Mouse (Mus musculus) limb, embryonic 13.5 days (tissue): ENCODE results near the gene Spef2. TPM values are rescaled to one million over a fixed set of nuclear protein-coding genes. Genes with fewer than 3 reads are reported as not detected.
"Not testable (repeated sequence)": the region's sequence is repeated elsewhere in the genome, so short reads cannot be mapped to it uniquely, and the experiment has no call there.

ENCODE experiments used
- ATAC-seq: fragments of 200-750 bp; cut with Nextera tagmentation; 2 replicates; pipeline ENCODE4 v1.8.0; 2017; ENCODE audit warnings: low read depth, moderate number of reproducible peaks, moderate TSS enrichment; ENCODE audit not compliant: low FRiP score
- H3K27ac ChIP-seq: fragments of 300-500 bp; sonication (generic); 2 replicates; pipeline ENCODE4 v1.5.1; 2015; ENCODE audit warnings: inconsistent platforms, mild to moderate bottlenecking, moderate library complexity
- H3K27me3 ChIP-seq: fragments of 300-500 bp; sonication (generic); 2 replicates; pipeline ENCODE4 v1.6.1; 2015; ENCODE audit warnings: mild to moderate bottlenecking, inconsistent platforms
- H3K36me3 ChIP-seq: fragments of 300-500 bp; sonication (generic); 2 replicates; pipeline ENCODE4 v1.6.1; 2015; ENCODE audit warnings: inconsistent platforms, mild to moderate bottlenecking, moderate library complexity
- H3K4me1 ChIP-seq: fragments of 300-500 bp; sonication (generic); 2 replicates; pipeline ENCODE4 v1.6.1; 2015; ENCODE audit warnings: inconsistent platforms
- H3K4me2 ChIP-seq: fragments of 300-500 bp; sonication (generic); replicated peaks from 2 replicates; pipeline ENCODE4 v1.6.1; 2015; ENCODE audit warnings: inconsistent platforms, mild to moderate bottlenecking, moderate library complexity
- H3K4me3 ChIP-seq: fragments of 300-500 bp; sonication (generic); 2 replicates; pipeline ENCODE4 v1.5.1; 2015; ENCODE audit warnings: moderate library complexity, mild to moderate bottlenecking, inconsistent platforms
- H3K9ac ChIP-seq: fragments of 300-500 bp; sonication (generic); 2 replicates; pipeline ENCODE4 v1.6.1; 2015; ENCODE audit warnings: mild to moderate bottlenecking, inconsistent platforms
- H3K9me3 ChIP-seq: fragments of 300-500 bp; sonication (generic); 2 replicates; pipeline ENCODE4 v1.6.1; 2016; ENCODE audit warnings: inconsistent platforms
- WGBS: fragments of 180-500 bp; shearing (Covaris S2); methylation state at CpG from one replicate; pipeline ENCODE4 v1.1.7; 2015; 5-methylcytosine and 5-hydroxymethylcytosine counted together
- polyA plus RNA-seq: library from polyadenylated mRNA; unstranded; fragments of >200 nt; fragmentation: Nextera tagmentation; extraction: Ambion mirVana; gene quantifications from 2 replicates; pipeline ENCODE4 v1.2.1, GENCODE M21; 2015

The Spef2 gene
- 0.18 and 0.23 TPM in 2 replicates for polyA plus RNA-seq

DNA sequence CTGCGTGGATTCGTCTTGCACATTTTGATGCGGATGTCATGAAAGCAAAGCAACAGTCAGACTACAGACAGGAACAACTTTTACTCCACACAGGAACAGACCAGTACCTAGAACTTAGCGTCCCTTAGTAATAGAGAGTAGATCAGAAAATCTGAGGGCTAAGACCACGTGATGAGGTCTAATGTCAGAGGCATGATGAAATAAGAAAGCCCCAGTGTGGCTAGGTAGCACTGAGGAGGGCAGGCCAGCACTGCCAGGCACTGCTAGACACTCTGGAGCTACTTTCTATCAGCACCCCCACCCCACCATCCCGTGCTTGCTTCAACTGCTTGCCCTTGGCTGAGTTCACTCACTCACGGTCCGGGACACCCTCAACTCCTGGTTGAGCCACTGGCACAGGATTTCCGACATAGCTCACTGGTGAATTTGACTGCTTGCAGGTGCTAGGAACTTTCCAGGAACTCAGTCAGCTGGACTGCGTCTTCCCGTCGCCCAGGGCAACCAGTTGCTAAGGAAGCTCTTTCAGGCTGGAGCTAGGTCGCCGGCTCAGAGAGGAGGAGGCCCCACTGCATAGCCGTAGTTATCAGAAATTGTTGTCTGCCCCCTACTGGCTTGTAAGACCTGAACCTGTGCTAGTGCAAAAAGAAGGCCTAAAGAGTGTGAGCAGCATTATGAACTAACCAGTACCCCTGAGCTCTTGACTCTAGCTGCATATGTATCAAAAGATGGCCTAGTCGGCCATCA, at the start of gene Spef2:
Gene Spef2, minus strand, starts transcription at position 510 of the 744 bp plus-strand sequence.
- peak within 1 kb of the TSS; percentile 28 for H3K4me3 ChIP-seq
- 27% methylated on average over 16 of the region's 16 CpGs for WGBS
- ATAC-seq: peak; percentile 93
- no peaks in the 10 kb centered on the region for H3K36me3 ChIP-seq
- no peaks in the 10 kb centered on the region for H3K27me3 ChIP-seq
- H3K9me3 ChIP-seq: no peaks in the 10 kb centered on the region
- H3K27ac ChIP-seq: no peak within 1 kb of the TSS
- H3K4me1 ChIP-seq: peaks cover 4% of the 10 kb centered on the region; the same call in 1 of the 2 replicates
- no peak within 1 kb of the TSS for H3K9ac ChIP-seq
- H3K4me2 ChIP-seq: peak within 1 kb of the TSS; percentile 50

DNA sequence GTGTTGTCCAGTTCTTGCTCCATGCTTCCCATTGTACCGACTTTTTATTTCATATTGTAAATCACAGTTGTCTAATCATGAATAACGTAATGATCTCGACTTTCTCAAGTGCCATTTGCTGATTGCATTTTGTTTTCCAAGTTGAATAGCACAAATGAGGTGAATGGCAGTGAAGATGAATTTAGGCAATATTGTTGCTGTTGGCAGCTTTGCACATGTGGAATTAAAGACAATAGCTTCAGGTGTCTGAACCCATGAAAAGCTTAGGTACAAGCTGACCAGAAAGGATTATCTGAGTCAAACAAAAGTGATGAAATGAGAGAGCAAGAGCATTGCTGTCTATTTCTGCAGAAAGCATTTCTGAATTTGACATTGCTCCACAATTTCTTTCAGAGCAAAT, 45.5 kb upstream of the Spef2 start:
- Histone ChIP-seq H3K36me3 (no peaks in the 10 kb centered on the region), H3K4me2 (no peak overlapping the region), H3K4me1 (no peaks in the 10 kb centered on the region), H3K9me3 (no peaks in the 10 kb centered on the region), H3K27ac (no peak overlapping the region), H3K27me3 (no peaks in the 10 kb centered on the region), H3K9ac (no peak overlapping the region), H3K4me3 (no peak overlapping the region)
- ATAC-seq: no peak
- 79% methylated on average over 3 of the region's 3 CpGs for WGBS

DNA sequence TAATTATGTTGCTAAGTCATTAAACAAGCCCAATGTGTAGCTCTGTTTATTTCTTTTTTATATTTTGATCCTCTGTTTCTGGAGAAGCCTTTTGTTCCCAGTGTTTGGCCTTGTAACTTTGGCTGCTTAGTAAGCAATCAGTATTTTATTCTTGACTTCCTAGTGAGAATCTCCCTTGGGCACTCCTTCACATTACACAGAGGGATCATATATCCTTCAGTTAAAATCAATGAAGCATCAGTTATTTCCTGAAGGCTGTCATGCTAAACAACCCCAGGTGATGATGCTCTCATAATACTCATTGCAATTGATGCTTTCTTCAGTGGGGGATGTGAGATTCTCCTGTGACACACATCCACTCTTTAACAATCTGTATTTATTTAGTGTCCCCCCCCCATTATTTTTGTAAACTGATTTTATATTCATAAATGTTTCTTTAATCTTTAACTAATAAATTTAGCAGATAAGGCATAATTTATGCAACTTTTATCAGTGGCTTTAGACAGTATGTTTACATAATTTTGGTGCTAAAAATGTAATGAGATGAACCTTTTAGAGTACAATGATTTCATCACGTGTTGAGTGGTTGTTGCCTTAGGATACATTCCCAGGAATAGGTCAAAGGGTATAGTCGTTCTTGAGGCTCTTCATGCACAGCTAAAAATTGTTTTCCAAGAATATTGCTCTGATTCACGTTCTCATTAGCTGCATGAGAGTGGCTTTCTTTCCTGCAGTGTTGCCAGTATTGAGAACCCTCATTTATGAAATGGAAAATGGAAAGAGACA, 39.8 kb upstream of the Spef2 start:
- Histone ChIP-seq H3K4me3 (no peak overlapping the region), H3K4me2 (no peak overlapping the region), H3K9me3 (no peaks in the 10 kb centered on the region), H3K9ac (no peak overlapping the region), H3K4me1 (no peaks in the 10 kb centered on the region), H3K27ac (no peak overlapping the region), H3K27me3 (no peaks in the 10 kb centered on the region), H3K36me3 (no peaks in the 10 kb centered on the region)
- ATAC-seq: no peak
- WGBS: 43% methylated on average over 3 of the region's 3 CpGs

DNA sequence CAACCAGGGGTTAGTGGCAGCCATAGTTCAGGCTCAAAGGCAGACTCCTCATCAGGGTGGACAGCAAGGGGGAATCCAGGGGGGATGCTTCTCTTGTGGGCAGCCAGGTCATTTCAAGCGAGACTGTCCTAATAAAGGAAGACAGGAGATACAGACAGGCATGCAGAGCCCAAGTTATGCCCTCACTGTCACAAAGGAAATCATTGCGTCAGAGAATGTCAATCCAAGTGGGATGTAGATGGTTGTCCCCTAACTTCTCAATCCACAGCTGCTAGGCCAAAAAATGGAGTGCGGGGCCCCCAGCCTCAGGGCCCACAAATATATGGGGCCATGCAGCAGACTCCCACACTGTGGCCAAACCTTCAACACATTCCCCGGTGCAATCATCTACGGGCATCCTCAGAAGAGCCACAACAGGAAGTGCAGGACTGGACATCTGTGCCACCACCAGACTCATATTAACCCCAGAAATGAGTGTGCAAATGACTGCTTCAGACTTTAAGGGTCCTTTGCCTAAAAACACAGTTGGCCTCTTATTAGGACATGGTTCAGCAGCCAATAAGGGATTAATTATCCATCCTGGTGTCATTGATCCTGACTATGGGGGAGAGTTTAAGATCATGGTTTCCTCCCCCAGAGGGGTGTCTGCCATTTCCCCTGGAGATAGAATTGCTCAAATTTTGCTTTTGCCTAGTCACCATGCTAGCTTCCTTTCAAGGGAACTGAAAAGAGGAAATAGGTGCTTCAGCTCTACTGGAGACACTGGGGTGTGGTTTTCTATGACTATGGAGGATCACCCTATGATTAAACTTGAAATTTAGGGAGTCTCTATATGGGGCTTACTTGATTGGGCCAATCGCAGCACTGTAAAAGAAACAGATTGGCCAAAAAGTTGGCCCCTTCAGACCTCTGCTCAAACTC, 25.8 kb upstream of the Spef2 start:
- H3K27me3 ChIP-seq, H3K9ac ChIP-seq, H3K4me2 ChIP-seq, H3K4me3 ChIP-seq, H3K4me1 ChIP-seq, H3K36me3 ChIP-seq, ATAC-seq, H3K27ac ChIP-seq: not testable (repeated sequence)
- H3K9me3 ChIP-seq: 0 out of 2 replicates have a peak, but pooled peaks cover 10% of the 10 kb centered on the region
- 92% methylated on average over 6 of the region's 6 CpGs for WGBS

- Histone ChIP-seq H3K4me1 (no peaks in the 10 kb centered on the region), H3K4me3 (no peak overlapping the region), H3K36me3 (no peaks in the 10 kb centered on the region), H3K4me2 (no peak overlapping the region), H3K27me3 (no peaks in the 10 kb centered on the region), H3K9me3 (0 out of 2 replicates have a peak, but pooled peaks cover 3% of the 10 kb centered on the region), H3K9ac (no peak overlapping the region), H3K27ac (no peak overlapping the region)
- peak; percentile 76 for ATAC-seq
- WGBS: 49% methylated on average over 4 of the region's 4 CpGs
These were observed 19.7 kb upstream of the Spef2 start for GRCm38 (mm10) chr15:9768184-9768918.

DNA sequence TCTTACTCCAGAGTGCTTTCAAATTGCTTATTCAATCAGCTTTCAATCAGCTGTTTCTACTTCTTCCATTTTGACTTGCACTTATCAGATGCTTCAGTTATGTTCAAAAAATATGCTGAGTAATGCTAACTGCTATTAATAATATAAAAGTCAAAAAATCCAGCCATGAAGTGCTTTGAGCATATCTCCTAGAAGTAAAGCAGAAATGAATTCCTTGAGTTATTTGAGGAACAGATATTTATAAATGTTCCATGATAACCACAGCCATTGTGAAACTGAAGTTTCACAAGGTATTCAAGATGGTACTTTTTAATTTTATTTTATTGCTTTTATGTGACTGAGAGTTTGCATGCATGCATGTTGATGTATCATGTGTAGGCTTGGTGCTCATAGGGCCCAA, 18.4 kb upstream of the Spef2 start:
- H3K36me3 ChIP-seq: no peaks in the 10 kb centered on the region
- H3K9me3 ChIP-seq: no peaks in the 10 kb centered on the region
- H3K27ac ChIP-seq: no peak overlapping the region
- ATAC-seq: no peak
- no peak overlapping the region for H3K9ac ChIP-seq
- no peaks in the 10 kb centered on the region for H3K27me3 ChIP-seq
- H3K4me3 ChIP-seq: no peak overlapping the region
- H3K4me2 ChIP-seq: no peak overlapping the region
- no peaks in the 10 kb centered on the region for H3K4me1 ChIP-seq

- Histone ChIP-seq H3K4me1 (peaks cover 4% of the 10 kb centered on the region; the same call in 1 of the 2 replicates), H3K4me2 (no peak overlapping the region), H3K27me3 (no peaks in the 10 kb centered on the region), H3K27ac (no peak overlapping the region), H3K36me3 (no peaks in the 10 kb centered on the region), H3K9me3 (no peaks in the 10 kb centered on the region), H3K9ac (no peak overlapping the region), H3K4me3 (no peak overlapping the region)
- no peak for ATAC-seq
- 77% methylated on average over 3 of the region's 3 CpGs for WGBS
These were observed 2.3 kb upstream of the Spef2 start for GRCm38 (mm10) chr15:9750966-9751365.

DNA sequence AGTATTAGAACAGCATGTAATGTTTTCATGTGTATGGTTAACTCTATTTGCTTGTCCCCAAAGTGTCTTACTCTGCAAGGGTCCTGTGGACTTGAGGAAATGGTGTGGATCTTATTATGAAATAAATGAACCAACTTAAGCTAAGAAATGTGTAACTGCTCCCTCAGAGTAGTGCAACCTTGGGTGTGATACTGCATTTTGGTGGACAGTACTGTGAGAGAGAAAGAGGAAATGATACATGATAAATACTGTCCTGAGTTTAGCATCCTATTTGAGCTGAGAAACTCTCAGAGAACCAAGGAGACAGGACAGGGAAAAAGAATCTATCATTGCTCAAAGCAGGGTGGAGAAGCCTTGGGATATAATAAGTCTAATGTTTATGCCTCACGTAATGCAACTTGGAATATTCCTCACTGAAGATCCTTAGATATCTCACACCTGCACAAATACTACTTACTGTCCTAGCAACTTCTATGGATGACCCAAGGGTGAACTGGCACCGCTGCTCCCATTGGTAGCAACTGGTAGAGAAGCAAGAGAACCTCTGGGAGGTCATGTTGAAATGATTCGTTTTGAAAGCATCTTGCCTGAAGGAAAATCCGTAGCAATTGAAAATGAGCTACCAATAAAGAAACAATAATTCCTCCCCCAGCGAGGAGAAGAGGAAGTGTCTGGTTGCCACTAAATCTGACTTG, 1.1 kb downstream of the Spef2 start:
- no peak for ATAC-seq
- H3K27ac ChIP-seq: no peak overlapping the region
- no peaks in the 10 kb centered on the region for H3K36me3 ChIP-seq
- no peak overlapping the region for H3K9ac ChIP-seq
- no peak overlapping the region for H3K4me2 ChIP-seq
- H3K27me3 ChIP-seq: no peaks in the 10 kb centered on the region
- H3K4me3 ChIP-seq: no peak overlapping the region
- WGBS: 48% methylated on average over 5 of the region's 5 CpGs
- H3K9me3 ChIP-seq: no peaks in the 10 kb centered on the region
- peaks cover 4% of the 10 kb centered on the region; the same call in 1 of the 2 replicates for H3K4me1 ChIP-seq

DNA sequence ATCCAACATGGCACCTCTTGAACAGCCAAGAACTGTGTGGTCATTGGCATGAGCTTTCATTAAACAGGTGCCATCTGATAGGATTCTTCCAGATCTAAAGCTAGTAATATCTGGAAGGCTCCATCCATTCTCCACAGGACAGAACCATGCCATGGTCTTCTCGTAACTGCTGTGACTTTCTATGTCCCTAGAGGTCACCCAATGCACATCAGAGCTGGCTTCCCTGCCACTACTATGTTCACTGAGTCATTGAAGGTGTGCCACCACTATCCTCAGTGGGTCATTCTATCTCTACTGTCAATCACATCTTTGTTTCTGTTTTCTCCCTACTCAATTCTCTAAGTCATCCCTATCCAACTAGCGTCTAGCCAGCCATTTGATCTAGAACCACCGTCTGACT, 6.5 kb downstream of the Spef2 start:
- no peak for ATAC-seq
- no peaks in the 10 kb centered on the region for H3K4me1 ChIP-seq
- H3K27ac ChIP-seq: no peak overlapping the region
- H3K4me2 ChIP-seq: no peak overlapping the region
- no peaks in the 10 kb centered on the region for H3K27me3 ChIP-seq
- no peaks in the 10 kb centered on the region for H3K36me3 ChIP-seq
- no peaks in the 10 kb centered on the region for H3K9me3 ChIP-seq
- no peak overlapping the region for H3K4me3 ChIP-seq
- H3K9ac ChIP-seq: no peak overlapping the region
- 91% methylated on average over 3 of the region's 3 CpGs for WGBS

DNA sequence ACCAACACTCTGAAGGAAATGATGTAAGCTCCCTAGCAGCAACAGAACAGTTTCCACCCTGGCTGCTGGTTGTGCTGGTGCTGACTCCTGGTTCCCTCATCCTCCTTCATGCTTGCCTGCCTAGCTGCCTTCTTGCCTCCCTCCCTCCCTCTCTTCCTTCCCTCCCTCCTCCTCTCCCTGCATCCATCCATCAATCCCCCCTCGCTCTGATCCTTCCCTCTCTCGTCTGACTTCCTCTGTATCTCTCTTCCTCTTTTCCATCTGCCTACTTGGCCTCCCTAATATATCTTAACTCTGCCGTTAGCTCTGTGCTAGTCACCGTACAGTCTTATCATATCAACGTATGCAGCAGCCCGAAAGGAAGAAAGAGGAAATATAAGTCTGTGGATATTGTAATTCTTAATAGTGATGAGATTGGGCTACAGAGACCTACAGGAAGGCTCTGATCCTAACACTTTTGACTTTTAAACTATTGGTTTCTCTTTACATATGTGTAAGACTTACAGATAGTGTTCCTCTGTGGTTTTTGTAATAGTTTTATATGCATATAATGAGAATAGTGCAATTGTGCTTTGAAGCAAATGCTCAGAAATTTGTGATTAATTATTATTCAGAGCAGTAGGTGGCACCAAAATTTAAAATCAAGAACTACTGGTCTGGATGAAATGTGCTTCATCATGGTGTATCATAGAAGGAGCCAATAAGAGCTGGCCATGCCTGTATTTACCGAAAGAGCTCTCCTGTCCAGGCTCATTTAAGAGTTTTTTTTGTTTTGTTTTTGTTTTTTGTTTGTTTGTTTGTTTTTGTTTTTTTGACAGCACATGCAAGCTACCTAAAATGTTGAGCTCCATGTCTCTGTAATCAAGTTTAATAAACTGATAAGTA, 33.9 kb downstream of the Spef2 start:
- Histone ChIP-seq H3K9ac (no peak overlapping the region), H3K4me1 (no peaks in the 10 kb centered on the region), H3K36me3 (no peaks in the 10 kb centered on the region), H3K27ac (no peak overlapping the region), H3K9me3 (no peaks in the 10 kb centered on the region), H3K27me3 (no peaks in the 10 kb centered on the region), H3K4me3 (no peak overlapping the region), H3K4me2 (no peak overlapping the region)
- 83% methylated on average over 7 of the region's 7 CpGs for WGBS
- no peak for ATAC-seq
